Mouse (Mus musculus): ENCODE measurements around the gene Kif22. TPM values are rescaled to one million over a fixed set of nuclear protein-coding genes. Genes with fewer than 3 reads are reported as not detected.

Kif22 gene
- polyA plus RNA-seq, 1 experiment from 2014 or later: 145 TPM

Small RNA genes lying within 50 kb of the gene (microRNA-seq; reads per million reads assigned to microRNA genes)
- not detected for gene Gm44343

Other genes starting within 250 kb of the Kif22 start
- gene Ppp4c, start 250.0 kb downstream of the Kif22 start, polyA plus RNA-seq (2015; fragmentation: Nextera tagmentation; extraction: Ambion mirVana): 267 and 271 TPM in 2 replicates
- gene Fam57b, start 244.8 kb downstream of the Kif22 start, polyA plus RNA-seq (2015; fragmentation: Nextera tagmentation; extraction: Ambion mirVana): 0.19 and 0.52 TPM in 2 replicates
- not detected in 2 replicates for gene 4930451I11Rik, start 210.8 kb downstream of the Kif22 start, polyA plus RNA-seq (2015; fragmentation: Nextera tagmentation; extraction: Ambion mirVana)
- 7.8 and 8.7 TPM in 2 replicates for gene Doc2a, start 195.1 kb downstream of the Kif22 start, polyA plus RNA-seq (2015; fragmentation: Nextera tagmentation; extraction: Ambion mirVana)
- 32.6 and 42.7 TPM in 2 replicates for gene Hirip3, start 180.5 kb downstream of the Kif22 start, polyA plus RNA-seq (2015; fragmentation: Nextera tagmentation; extraction: Ambion mirVana)
- 75.3 and 88.0 TPM in 2 replicates for gene Ino80e, start 180.1 kb downstream of the Kif22 start, polyA plus RNA-seq (2015; fragmentation: Nextera tagmentation; extraction: Ambion mirVana)
- gene Taok2, start 157.8 kb downstream of the Kif22 start, polyA plus RNA-seq (2015; fragmentation: Nextera tagmentation; extraction: Ambion mirVana): 58.6 and 59.9 TPM in 2 replicates
- 33.8 and 34.1 TPM in 2 replicates for gene Tmem219, start 119.6 kb downstream of the Kif22 start, polyA plus RNA-seq (2015; fragmentation: Nextera tagmentation; extraction: Ambion mirVana)
- 16.5 and 17.7 TPM in 2 replicates for gene Kctd13, start 113.6 kb downstream of the Kif22 start, polyA plus RNA-seq (2015; fragmentation: Nextera tagmentation; extraction: Ambion mirVana)
- 0.12 and 0.24 TPM in 2 replicates for gene Asphd1, start 92.9 kb downstream of the Kif22 start, polyA plus RNA-seq (2015; fragmentation: Nextera tagmentation; extraction: Ambion mirVana)
- gene Sez6l2, start 91.9 kb downstream of the Kif22 start, polyA plus RNA-seq (2015; fragmentation: Nextera tagmentation; extraction: Ambion mirVana): 0.86 and 1.6 TPM in 2 replicates
- gene Cdipt, start 66.6 kb downstream of the Kif22 start, polyA plus RNA-seq (2015; fragmentation: Nextera tagmentation; extraction: Ambion mirVana): 135 and 137 TPM in 2 replicates
- 1.6 and 2.1 TPM in 2 replicates for gene Cdiptos, start 66.4 kb downstream of the Kif22 start, polyA plus RNA-seq (2015; fragmentation: Nextera tagmentation; extraction: Ambion mirVana)
- gene Mvp, start 27.9 kb downstream of the Kif22 start, polyA plus RNA-seq (2015; fragmentation: Nextera tagmentation; extraction: Ambion mirVana): 19.7 and 21.4 TPM in 2 replicates
- gene Pagr1b, start 26.0 kb downstream of the Kif22 start, polyA plus RNA-seq (2015; fragmentation: Nextera tagmentation; extraction: Ambion mirVana): 1.2 TPM in 1 of 2 replicates, not detected in the other
- 61.3 and 88.7 TPM in 2 replicates for gene Pagr1a, start 25.1 kb downstream of the Kif22 start, polyA plus RNA-seq (2015; fragmentation: Nextera tagmentation; extraction: Ambion mirVana)
- gene Gm42742, start 21.4 kb downstream of the Kif22 start, polyA plus RNA-seq (2015; fragmentation: Nextera tagmentation; extraction: Ambion mirVana): 34.7 and 51.6 TPM in 2 replicates
- 5.4 and 6.0 TPM in 2 replicates for gene Prrt2, start 21.3 kb downstream of the Kif22 start, polyA plus RNA-seq (2015; fragmentation: Nextera tagmentation; extraction: Ambion mirVana)
- gene Maz, start 15.4 kb downstream of the Kif22 start, polyA plus RNA-seq (2015; fragmentation: Nextera tagmentation; extraction: Ambion mirVana): 47.9 and 48.1 TPM in 2 replicates
- gene Zg16, start 44.9 kb upstream of the Kif22 start, polyA plus RNA-seq (2015; fragmentation: Nextera tagmentation; extraction: Ambion mirVana): not detected in 2 replicates
- gene AI467606, start 48.9 kb upstream of the Kif22 start, polyA plus RNA-seq (2015; fragmentation: Nextera tagmentation; extraction: Ambion mirVana): 5.3 and 5.4 TPM in 2 replicates
- 24.4 and 26.2 TPM in 2 replicates for gene Qprt, start 79.8 kb upstream of the Kif22 start, polyA plus RNA-seq (2015; fragmentation: Nextera tagmentation; extraction: Ambion mirVana)
- gene Spn, start 95.4 kb upstream of the Kif22 start, polyA plus RNA-seq (2015; fragmentation: Nextera tagmentation; extraction: Ambion mirVana): 0.21 and 0.32 TPM in 2 replicates
- 66.9 and 68.7 TPM in 2 replicates for gene Cd2bp2, start 153.6 kb upstream of the Kif22 start, polyA plus RNA-seq (2015; fragmentation: Nextera tagmentation; extraction: Ambion mirVana)
- gene Tbc1d10b, start 166.0 kb upstream of the Kif22 start, polyA plus RNA-seq (2015; fragmentation: Nextera tagmentation; extraction: Ambion mirVana): 23.2 and 25.8 TPM in 2 replicates
- 26.7 and 28.8 TPM in 2 replicates for gene Mylpf, start 166.4 kb upstream of the Kif22 start, polyA plus RNA-seq (2015; fragmentation: Nextera tagmentation; extraction: Ambion mirVana)
- 45.2 and 46.0 TPM in 2 replicates for gene Zfp553, start 190.6 kb upstream of the Kif22 start, polyA plus RNA-seq (2015; fragmentation: Nextera tagmentation; extraction: Ambion mirVana)
- gene Sept1, start 190.7 kb upstream of the Kif22 start, polyA plus RNA-seq (2015; fragmentation: Nextera tagmentation; extraction: Ambion mirVana): 18.6 and 26.6 TPM in 2 replicates
- 60.5 and 64.3 TPM in 2 replicates for gene Zfp771, start 201.8 kb upstream of the Kif22 start, polyA plus RNA-seq (2015; fragmentation: Nextera tagmentation; extraction: Ambion mirVana)
- 196 and 200 TPM in 2 replicates for gene Dctpp1, start 218.2 kb upstream of the Kif22 start, polyA plus RNA-seq (2015; fragmentation: Nextera tagmentation; extraction: Ambion mirVana)
- gene Sephs2, start 231.6 kb upstream of the Kif22 start, polyA plus RNA-seq (2015; fragmentation: Nextera tagmentation; extraction: Ambion mirVana): 105 and 108 TPM in 2 replicates

Measured in kidney, embryonic 16.5 days (tissue).